Mouse (Mus musculus): ENCODE results near the gene Cdv3. TPM values are rescaled to one million over a fixed set of nuclear protein-coding genes. Genes with fewer than 3 reads are reported as not detected.

Cdv3 gene
- 100 to 1,000 TPM in 1 of 2 experiments, 10 to 100 TPM in 1; 72.7 to 110 TPM for polyA plus RNA-seq (2017; shearing (Covaris generic))

DNA sequence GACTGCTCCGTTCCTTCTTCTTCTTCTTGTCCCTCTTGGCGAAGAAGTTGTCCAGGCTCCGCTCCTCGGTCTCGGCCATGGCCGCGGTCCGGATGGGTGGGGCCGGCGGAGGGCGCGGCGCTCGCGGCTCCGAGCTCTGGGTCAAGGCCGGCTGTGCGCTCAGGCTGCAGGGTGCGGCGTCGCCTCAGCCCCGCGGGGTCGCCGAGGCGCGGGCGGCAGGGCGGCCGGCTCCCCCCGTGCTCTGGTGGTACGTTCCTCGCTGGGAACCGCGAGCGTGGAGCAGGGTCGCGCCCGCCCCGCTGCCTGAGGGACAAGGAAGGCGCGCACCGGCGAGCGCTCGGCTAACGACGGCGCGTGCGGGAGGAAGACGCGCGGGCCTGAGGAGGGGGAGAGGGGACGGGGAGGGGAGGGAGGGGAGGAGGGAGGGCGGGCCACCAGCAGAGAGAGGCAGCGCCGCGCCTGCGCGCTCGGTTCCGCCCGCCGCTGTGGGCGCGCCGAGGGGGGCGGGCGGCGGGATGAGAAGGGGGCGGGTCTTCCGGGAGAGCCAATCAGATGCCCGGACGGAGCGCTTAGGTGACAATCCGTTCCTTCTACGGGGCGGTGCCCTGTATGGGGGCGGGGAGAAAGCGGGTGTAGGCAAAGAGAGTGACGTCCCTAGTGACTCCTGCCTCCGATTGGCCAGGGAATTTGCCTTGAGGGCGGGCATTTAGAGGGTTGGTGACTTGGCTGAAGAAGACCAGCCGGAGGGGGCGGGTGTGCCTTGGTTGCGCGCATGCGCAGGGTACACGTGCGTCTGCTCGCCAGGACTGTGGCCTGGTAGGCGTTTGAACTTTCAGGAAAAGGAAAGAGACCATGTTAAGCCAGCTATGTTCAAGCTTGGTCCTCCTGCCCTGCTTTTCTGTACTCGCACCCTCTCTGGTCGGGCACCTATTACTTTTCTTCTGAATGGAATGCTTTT, at the start of gene Cdv3:
Gene Cdv3, minus strand, starts transcription at position 551 of the 958 bp plus-strand sequence.
- ATAC-seq: peak; percentile 97

DNA sequence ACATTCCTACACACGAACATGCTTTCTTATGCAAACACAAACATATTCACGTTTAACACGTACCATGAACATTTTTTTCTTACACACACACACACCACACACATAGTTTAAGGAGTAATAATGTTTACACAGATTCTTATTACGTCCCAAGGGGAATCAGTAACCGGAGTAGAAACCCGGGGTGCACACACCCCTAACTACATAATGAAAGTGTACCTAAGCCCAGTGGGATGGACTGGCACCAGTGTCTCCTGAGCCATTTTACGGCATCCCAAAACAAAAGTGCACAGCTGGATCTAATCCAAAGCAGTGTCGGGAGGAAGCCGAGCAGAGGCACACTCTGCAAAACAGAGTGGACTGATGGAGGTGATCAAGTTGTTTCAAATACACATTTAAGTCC, 47.8 kb upstream of the Cdv3 start:
- no peak for ATAC-seq

DNA sequence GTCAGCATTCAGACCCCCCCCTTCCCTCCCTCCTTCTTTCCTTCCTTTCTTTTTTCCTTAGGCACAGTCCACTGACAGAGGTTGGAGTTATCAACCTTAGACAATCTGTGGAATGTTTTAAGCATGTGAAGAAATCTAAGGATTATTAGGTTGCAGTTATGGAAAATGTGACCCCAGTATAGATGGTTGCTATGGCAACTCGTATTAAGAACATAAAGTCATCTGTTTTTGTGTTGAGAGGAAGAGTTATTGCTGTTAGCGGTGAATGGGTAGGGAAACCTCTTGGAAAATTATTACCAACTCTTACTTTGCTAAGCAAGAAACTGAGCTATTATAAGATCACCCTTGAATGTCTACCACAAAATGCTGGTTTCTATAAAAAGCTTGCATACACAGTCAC, 43.5 kb upstream of the Cdv3 start:
- ATAC-seq: no peak

- ATAC-seq: no peak
Measured at GRCm38 (mm10) chr9:103408136-103408777, 42.6 kb upstream of the Cdv3 start.

DNA sequence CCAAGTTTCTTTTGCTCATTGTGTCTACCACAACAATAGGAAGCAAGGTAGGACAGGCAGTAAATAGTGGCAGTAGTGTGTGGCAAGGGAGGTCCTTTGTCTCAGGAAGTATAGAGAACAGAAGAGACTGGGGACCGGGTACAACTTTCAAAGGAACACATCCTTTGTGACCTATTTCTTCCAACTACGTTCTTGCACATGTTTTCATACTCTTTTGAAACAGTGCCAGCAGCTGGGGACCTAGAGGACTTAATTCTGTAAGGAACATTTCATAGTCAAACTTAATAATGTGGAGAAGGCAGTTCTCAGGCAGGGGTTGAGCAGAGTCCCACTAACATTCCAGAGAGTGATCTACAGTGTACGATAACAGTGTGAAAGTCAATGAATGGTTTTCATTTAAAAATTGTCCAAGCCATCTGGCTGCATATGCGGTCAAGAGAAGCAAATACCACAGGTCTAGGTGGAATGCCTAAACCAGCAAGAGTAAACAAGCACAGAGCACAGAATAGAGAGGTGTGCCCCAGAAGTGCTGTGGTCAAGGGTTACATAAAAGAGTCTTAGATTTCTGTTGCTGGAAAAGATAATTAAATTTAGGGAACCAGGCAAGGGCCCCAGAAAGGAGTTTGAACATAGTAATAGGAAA, 37.8 kb upstream of the Cdv3 start:
- ATAC-seq: no peak

DNA sequence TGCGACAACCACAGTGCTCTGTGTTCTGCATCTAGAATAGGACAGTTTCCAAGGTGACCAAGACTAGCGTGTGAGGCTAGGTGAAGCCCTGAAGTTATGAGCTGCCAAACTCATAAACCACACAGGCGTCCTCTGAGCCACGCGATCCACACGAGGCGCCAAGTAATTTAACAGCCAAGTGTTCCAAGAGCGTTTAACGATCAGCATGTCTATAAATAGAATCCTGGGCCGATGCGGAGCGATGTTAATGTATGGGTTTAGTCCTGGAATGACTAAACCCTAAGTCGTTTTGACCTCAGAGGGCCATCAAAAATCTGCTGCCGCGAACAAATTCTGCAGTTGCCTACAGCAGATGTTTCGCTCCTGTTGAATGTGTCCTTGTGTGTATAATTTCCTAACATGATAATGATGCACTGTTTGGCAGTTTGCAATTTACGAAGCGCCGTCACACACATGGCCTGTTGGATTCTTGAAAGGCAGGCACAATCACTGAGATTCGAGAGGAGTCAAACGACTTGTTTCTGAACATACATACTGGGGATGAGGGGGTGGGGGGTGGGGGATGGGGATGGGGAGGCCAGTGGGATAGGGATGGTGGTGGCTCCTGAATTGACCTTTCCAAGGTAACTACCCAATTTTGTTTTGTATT, 33.0 kb upstream of the Cdv3 start:
- ATAC-seq: no peak

DNA sequence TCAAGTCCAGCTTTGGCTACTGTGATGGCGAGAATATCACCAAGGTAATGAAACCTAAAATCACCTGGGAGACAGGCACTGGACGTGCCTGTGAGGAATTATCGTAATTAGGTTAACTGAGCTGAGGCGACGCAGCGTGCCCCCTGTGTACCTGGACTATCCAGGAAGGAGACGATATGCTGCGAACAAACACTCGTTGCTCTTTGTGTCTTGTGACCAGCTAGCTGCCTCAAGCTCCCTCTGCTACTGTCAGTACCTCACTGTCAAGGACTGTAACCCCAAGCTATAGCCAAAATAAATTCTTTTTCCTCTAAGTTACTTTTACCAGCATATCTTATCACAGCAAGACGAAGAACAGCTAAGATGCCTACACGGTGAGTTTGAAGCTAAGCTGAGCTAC, 27.6 kb upstream of the Cdv3 start:
- no peak for ATAC-seq

DNA sequence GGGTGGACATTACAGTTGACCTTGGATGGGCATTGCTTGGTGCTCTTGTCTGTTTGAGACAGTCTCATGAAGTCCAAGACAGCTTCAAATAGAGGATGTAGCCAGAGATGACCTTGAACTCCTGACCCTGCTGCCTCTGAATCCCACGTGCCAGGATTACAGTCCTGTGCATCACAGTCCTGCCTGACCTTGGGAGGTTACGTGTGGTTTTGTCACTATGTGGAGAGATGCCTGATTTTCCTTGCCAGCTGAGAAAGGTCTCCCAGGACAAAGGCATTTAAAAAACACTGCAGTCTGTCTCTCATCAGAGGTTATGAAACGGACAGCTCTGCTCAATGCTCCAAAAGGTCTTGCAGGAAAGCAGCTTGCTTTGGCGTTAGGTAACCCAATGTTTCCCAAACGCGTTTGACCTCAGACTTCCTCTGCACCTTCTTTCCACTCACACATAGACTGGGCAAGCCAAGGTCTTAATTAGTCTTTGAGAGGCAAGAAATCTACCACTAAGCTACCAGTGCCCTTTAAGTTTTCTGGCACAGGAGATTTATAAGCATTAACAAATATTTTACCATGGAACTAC, 26.2 kb upstream of the Cdv3 start:
- ATAC-seq: no peak

- no peak for ATAC-seq
Measured at GRCm38 (mm10) chr9:103389261-103389660, 23.6 kb upstream of the Cdv3 start.

DNA sequence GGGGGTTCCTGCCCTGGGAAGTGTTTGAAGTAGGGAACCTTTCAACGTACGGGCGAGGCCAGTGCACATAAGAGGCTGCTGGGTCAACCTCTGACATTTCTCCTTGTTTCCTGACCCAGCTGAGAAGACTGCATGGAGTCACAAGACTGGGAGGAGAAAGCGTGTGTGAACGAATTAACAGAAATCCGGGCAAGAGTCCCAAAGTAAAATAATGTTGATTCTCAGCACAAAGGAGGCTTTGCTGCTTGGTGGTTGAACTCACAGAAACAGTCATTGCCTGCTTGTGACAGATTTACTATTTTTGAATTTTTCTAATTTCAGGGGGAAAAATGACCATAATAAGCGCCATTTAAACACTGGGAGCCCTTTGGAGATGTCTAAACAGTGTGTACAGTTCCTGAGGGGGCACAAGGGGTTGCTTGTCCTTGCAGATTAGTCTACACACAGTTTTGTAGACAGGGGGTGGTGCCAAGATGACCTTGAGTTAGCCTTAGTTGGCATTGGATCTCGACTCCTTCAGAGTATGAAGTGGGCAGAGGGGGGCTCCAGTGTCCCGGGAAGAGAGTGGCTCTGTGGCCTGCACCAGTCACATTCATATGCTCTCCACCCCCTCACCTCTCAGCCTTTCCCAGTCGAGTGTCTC, 21.5 kb upstream of the Cdv3 start:
- no peak for ATAC-seq

- no peak for ATAC-seq
Measured at GRCm38 (mm10) chr9:103386573-103386972, 20.9 kb upstream of the Cdv3 start.

GRCm38 (mm10) chr9:103385600-103385999, 20.0 kb upstream of the Cdv3 start:
- no peak for ATAC-seq

GRCm38 (mm10) chr9:103384141-103384796, 18.6 kb upstream of the Cdv3 start:
- ATAC-seq: no peak

- ATAC-seq: no peak
Measured at GRCm38 (mm10) chr9:103383576-103383975, 17.9 kb upstream of the Cdv3 start.

- no peak for ATAC-seq
Measured at GRCm38 (mm10) chr9:103382989-103383388, 17.3 kb upstream of the Cdv3 start.

GRCm38 (mm10) chr9:103380566-103380965, 14.9 kb upstream of the Cdv3 start:
- ATAC-seq: no peak

DNA sequence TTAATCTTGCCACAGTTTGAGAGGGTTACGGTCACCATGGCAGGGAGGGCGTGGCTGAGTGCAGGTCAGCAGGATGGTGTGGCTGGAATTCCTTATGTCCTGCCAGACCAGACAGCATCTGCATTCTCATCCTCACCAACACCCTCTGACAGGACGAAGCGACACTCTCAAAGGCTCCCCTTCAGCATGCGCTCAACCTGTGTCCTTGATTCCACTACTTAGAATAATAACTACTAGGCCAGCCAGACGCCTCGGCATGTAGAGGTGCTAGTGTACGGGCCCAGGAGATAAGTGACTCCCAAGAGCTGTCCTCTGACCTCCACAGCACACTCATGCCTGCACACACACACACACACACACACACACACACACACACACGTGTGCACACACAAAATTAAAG, 13.6 kb upstream of the Cdv3 start:
- no peak for ATAC-seq

DNA sequence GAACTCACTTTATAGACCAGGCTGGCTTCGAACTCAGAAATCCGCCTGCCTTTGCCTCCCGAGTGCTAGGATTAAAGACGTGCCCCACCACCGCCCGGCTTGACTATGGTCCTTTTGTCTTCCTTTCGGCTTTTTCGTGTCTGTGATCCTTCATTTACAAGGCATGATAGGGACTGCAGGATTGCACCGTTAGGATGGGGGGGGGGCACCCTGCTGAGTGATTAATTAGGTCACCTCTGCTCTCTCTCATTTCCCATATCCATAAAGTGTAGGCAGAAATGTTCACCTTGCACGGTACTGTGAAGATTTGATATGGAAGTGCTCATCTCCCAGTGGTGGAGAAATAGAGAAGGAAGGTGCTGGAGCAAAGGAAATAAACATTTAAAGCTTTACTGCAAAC, 13.0 kb upstream of the Cdv3 start:
- ATAC-seq: no peak

DNA sequence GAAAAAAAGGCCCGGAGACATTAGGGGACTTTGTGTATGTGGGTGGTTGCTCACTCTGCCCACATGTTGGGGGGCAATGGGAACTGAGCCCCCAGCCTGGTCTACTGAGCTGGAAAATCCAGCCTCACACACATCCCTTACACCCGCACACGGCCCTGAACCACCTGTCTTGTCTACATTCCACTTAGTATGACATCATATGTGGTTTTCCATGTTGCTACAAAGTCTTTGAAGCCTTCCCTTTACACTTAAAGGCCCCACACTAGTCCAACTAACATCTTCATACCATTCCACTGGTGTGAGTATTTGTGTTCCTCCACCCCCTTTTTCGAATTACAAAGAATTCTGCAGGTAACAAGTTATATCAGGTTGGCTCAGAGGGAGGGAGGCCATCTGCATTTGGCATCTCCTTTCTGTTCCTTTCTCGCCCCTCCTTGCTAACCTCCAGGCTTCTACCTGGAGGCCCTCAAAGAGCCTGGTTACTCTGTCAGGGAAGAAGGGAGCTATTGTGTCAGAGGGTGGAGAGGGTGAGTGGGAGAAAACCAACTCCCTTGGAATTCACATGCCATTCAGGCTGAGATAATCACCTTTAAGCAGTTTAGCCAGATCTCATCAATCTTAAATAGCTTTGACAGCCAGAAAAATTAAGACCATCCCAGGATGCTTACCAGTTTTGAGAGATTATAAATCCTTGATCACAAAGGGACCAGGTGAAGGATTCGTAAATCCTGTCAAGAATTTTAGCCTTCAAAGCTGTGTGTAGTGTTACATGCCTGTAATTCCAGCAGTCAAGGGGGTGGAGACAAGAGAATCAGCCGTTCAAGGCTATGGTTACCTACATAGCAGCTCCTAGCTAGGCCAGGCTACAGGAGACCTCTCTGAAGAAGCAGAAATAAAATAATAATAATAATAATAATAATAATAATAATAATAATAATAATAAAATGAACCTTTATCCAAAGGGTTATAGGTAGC, 11.0 kb upstream of the Cdv3 start:
- ATAC-seq: no peak

All from activated CD4-positive, CD25-positive, alpha-beta regulatory T cell, adult 4 months (primary cell).